Mouse (Mus musculus): Measurements from ENCODE around the gene Smad3. TPM values are rescaled to one million over a fixed set of nuclear protein-coding genes. Genes with fewer than 3 reads are reported as not detected.
A peak's percentile ranks its signal among the peaks of the same experiment; 100 is the strongest.

Gene Smad3
- polyA plus RNA-seq, 1 experiment = 6.3 TPM

DNA sequence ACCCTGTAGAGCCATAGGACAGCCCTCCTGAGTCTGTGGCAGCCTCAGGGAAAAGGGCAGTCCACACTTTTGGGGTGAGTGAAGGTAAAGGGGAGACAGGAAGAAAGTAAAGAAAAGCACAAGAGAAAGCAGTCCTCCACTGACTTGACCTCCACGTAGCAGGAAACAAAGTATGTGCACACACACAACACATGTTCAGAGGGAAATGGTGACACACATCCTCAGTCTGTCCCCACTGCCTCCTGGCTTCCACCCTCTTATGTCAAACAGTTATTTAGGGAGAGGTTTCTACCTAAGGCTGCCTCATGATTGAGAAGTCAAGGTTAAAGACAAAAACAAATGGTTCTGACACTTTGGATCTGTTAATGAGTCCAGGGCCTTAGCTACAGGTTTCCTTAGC lies 67.3 kb downstream of the Smad3 start:
- Histone ChIP-seq H3K4me1 (ENCODE audit: control insufficient read depth, insufficient read depth, insufficient read length, low read length) (peaks cover under 1% of the 10 kb centered on the region; the same call in 1 of the 2 replicates), H3K4me3 (ENCODE audit: insufficient read depth, low read depth, low read length) (no peak overlapping the region), H3K27ac (replicated peaks; ENCODE audit: low read depth, low read length) (no peak overlapping the region)

GRCm38 (mm10) chr9:63687413-63688015 lies 70.3 kb downstream of the Smad3 start:
- Histone ChIP-seq H3K27ac (replicated peaks; ENCODE audit: low read depth, low read length) (no peak overlapping the region), H3K4me3 (ENCODE audit: insufficient read depth, low read depth, low read length) (no peak overlapping the region), H3K4me1 (ENCODE audit: control insufficient read depth, insufficient read depth, insufficient read length, low read length) (peaks cover 10% of the 10 kb centered on the region)

- H3K4me3 ChIP-seq (ENCODE audit: insufficient read depth, low read depth, low read length) = no peak overlapping the region
- peaks cover 13% of the 10 kb centered on the region for H3K4me1 ChIP-seq (ENCODE audit: control insufficient read depth, insufficient read depth, insufficient read length, low read length)
- no peak overlapping the region for H3K27ac ChIP-seq (replicated peaks; ENCODE audit: low read depth, low read length)
Observed at GRCm38 (mm10) chr9:63685352-63685751, 72.4 kb downstream of the Smad3 start.

DNA sequence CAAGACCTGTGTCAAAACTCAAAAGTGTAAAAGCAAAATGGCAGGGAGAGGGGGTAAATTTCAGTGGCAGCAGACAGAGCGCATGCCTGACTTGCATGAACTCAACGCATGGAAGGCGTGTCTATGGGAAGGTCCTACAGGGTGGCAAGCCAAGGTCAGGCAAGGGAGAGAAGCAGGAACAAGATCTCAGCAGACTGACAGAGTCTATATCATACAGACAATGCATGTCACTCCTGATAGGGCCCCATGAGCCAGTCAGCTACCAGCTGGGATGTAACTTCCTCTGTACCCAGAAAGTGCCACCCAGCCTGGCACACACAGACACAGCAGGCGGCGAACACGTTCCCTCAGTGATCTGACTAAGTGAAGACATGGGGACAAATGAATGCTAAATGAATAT lies 73.5 kb downstream of the Smad3 start:
- Histone ChIP-seq H3K27ac (replicated peaks; ENCODE audit: low read depth, low read length) (no peak overlapping the region), H3K4me1 (ENCODE audit: control insufficient read depth, insufficient read depth, insufficient read length, low read length) (peaks cover 13% of the 10 kb centered on the region), H3K4me3 (ENCODE audit: insufficient read depth, low read depth, low read length) (no peak overlapping the region)

DNA sequence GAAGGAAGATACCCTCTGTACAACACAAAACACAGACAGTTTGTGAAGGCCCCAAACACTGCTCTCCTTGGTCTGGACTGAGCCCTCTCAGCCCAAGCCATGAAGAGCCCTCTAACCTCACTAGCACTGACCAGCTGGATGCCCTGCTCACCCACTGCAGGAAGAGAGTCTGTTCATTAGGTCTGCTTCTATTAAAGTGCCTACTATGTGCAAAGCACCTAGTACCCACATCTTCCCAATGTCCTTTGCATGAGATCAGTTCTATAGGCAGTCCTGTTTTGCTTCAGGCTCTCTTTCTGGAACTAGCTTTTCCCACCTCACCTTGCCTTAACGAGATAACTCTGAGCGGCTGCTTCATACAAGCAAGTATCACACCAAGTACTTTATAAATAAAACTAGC lies 74.9 kb downstream of the Smad3 start:
- no peak overlapping the region for H3K4me3 ChIP-seq (ENCODE audit: insufficient read depth, low read depth, low read length)
- no peak overlapping the region for H3K27ac ChIP-seq (replicated peaks; ENCODE audit: low read depth, low read length)
- peaks cover 15% of the 10 kb centered on the region for H3K4me1 ChIP-seq (ENCODE audit: control insufficient read depth, insufficient read depth, insufficient read length, low read length)

- Histone ChIP-seq H3K4me3 (ENCODE audit: insufficient read depth, low read depth, low read length) (no peak overlapping the region), H3K4me1 (ENCODE audit: control insufficient read depth, insufficient read depth, insufficient read length, low read length) (peaks cover 15% of the 10 kb centered on the region), H3K27ac (replicated peaks; ENCODE audit: low read depth, low read length) (no peak overlapping the region)
Observed at GRCm38 (mm10) chr9:63682301-63682700, 75.5 kb downstream of the Smad3 start.

DNA sequence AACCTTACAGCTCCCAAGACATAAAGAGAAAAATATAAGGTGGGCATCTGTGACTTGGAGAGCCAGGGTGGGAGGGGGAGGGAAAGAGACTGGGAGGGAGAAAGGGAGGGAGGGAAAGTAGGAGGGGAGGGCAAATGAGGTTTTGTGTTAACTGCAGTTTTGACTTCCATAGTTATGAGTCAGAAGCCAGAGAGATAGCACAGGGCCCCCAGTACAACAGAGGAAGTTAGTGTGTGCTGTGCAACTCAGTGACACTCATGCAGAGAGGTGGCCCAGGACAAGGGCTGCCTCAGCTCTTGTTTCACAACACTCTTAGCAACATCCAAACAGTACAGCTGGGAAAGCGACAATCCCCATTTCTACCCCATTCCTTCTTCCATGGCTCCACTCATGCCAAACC lies 79.7 kb downstream of the Smad3 start:
- peak overlapping the region; percentile 26 for H3K27ac ChIP-seq (replicated peaks; ENCODE audit: low read depth, low read length)
- peaks cover 12% of the 10 kb centered on the region for H3K4me1 ChIP-seq (ENCODE audit: control insufficient read depth, insufficient read depth, insufficient read length, low read length)
- H3K4me3 ChIP-seq (ENCODE audit: insufficient read depth, low read depth, low read length) = no peak overlapping the region

GRCm38 (mm10) chr9:63677621-63678020 lies 80.2 kb downstream of the Smad3 start:
- H3K27ac ChIP-seq (replicated peaks; ENCODE audit: low read depth, low read length) = no peak overlapping the region; the same call in 1 of the 2 replicates
- no peak overlapping the region for H3K4me3 ChIP-seq (ENCODE audit: insufficient read depth, low read depth, low read length)
- peaks cover 16% of the 10 kb centered on the region for H3K4me1 ChIP-seq (ENCODE audit: control insufficient read depth, insufficient read depth, insufficient read length, low read length)

GRCm38 (mm10) chr9:63674613-63675012 lies 83.2 kb downstream of the Smad3 start:
- Histone ChIP-seq H3K4me1 (ENCODE audit: control insufficient read depth, insufficient read depth, insufficient read length, low read length) (peaks cover 22% of the 10 kb centered on the region), H3K4me3 (ENCODE audit: insufficient read depth, low read depth, low read length) (no peak overlapping the region), H3K27ac (replicated peaks; ENCODE audit: low read depth, low read length) (peak overlapping the region; percentile 26; the same call in 1 of the 2 replicates)

- Histone ChIP-seq H3K4me1 (ENCODE audit: control insufficient read depth, insufficient read depth, insufficient read length, low read length) (peaks cover 22% of the 10 kb centered on the region), H3K4me3 (ENCODE audit: insufficient read depth, low read depth, low read length) (no peak overlapping the region), H3K27ac (replicated peaks; ENCODE audit: low read depth, low read length) (peak overlapping the region; percentile 27; the same call in 1 of the 2 replicates)
Observed at GRCm38 (mm10) chr9:63673494-63673805, 84.3 kb downstream of the Smad3 start.

GRCm38 (mm10) chr9:63672797-63673493 lies 84.8 kb downstream of the Smad3 start:
- Histone ChIP-seq H3K4me3 (ENCODE audit: insufficient read depth, low read depth, low read length) (no peak overlapping the region), H3K27ac (replicated peaks; ENCODE audit: low read depth, low read length) (peak overlapping the region; percentile 27; the same call in 1 of the 2 replicates), H3K4me1 (ENCODE audit: control insufficient read depth, insufficient read depth, insufficient read length, low read length) (peaks cover 21% of the 10 kb centered on the region)

GRCm38 (mm10) chr9:63669816-63670215 lies 88.0 kb downstream of the Smad3 start:
- Histone ChIP-seq H3K4me3 (ENCODE audit: insufficient read depth, low read depth, low read length) (no peak overlapping the region), H3K4me1 (ENCODE audit: control insufficient read depth, insufficient read depth, insufficient read length, low read length) (peaks cover 37% of the 10 kb centered on the region), H3K27ac (replicated peaks; ENCODE audit: low read depth, low read length) (no peak overlapping the region)

- Histone ChIP-seq H3K4me3 (ENCODE audit: insufficient read depth, low read depth, low read length) (no peak overlapping the region), H3K27ac (replicated peaks; ENCODE audit: low read depth, low read length) (no peak overlapping the region), H3K4me1 (ENCODE audit: control insufficient read depth, insufficient read depth, insufficient read length, low read length) (peaks cover 37% of the 10 kb centered on the region)
Observed at GRCm38 (mm10) chr9:63668621-63669020, 89.2 kb downstream of the Smad3 start.

- peaks cover 25% of the 10 kb centered on the region for H3K4me1 ChIP-seq (ENCODE audit: control insufficient read depth, insufficient read depth, insufficient read length, low read length)
- H3K27ac ChIP-seq (replicated peaks; ENCODE audit: low read depth, low read length) = no peak overlapping the region
- no peak overlapping the region for H3K4me3 ChIP-seq (ENCODE audit: insufficient read depth, low read depth, low read length)
Observed at GRCm38 (mm10) chr9:63667373-63667724, 90.4 kb downstream of the Smad3 start.

DNA sequence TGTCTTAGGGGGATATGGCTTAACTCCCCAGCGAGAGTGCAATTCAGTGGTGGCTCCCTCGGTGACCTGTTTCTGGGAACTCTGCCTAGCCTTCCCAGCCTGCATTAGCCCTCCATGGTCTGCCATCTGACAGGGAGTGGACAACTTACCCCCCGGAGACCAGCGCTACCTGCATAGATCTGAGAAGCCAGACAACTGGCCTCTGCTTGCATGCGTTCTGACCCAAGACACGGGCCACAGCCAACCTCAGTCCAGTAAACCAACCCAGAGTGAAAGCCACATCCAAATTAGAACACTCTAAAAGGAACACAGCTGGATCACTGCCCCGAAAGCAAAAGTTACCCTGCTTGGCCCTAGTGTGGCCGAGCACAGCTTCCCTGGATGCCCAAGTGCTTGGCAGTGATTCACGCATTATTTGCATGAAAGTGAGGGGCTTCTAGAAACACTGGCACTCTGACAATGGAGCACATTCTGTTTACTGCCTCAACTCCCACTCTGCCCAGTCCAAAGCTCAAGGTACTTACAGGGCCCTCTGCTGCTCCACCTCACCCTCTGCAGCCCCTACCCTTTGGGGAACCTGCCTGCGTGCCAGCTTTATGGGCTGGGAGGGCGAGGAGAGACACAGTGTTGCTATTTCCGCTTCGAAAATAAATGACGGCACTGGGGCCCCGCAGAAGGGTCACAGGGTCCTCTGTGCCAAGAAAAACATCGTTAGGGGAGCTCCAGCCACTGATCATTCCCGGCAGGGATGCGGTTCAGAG lies 91.0 kb downstream of the Smad3 start:
- Histone ChIP-seq H3K4me3 (ENCODE audit: insufficient read depth, low read depth, low read length) (no peak overlapping the region), H3K27ac (replicated peaks; ENCODE audit: low read depth, low read length) (no peak overlapping the region; the same call in 1 of the 2 replicates), H3K4me1 (ENCODE audit: control insufficient read depth, insufficient read depth, insufficient read length, low read length) (peaks cover 21% of the 10 kb centered on the region)

Measured in brown adipose tissue, adult 24 weeks (tissue).